Mouse (Mus musculus) ES-CJ7 (cell line): ENCODE data around the gene Ptbp3.
A peak's percentile ranks its signal among the peaks of the same experiment; 100 is the strongest.

Source experiments
- DNase-seq: peaks from one replicate; pipeline ENCODE4 v3.0.0; 2011; ENCODE audit warnings: low read depth, low spot score

Ptbp3 gene

GRCm38 (mm10) chr4:59437990-59438854, 110.9 kb downstream of the Ptbp3 start, which contains the start of gene Susd1:
Susd1 (minus strand) TSS chr4:59438633.
- DNase-seq: peak; percentile 48

DNA sequence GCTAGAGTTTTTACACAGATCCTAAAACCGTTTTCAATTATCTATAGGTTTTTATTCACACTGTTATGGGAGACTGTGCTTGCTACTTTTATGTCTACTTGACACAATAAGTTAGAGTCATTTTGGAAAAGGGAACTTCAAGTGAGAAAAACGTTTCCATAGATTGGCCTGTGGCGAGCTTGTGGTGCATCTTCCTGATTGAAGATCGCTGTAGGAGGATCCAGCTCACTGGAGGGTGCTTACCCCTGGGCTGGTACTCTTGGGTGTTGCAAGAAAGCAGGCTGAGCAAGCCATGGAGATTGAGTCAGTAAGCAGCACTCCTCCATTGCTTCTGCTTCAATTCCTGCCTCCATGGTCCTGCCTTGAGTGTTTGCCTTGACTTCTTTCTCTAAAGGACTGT, 113.2 kb downstream of the Ptbp3 start:
- DNase-seq: no peak

- no peak for DNase-seq
Measured at GRCm38 (mm10) chr4:59434039-59434438, 115.1 kb downstream of the Ptbp3 start.

DNA sequence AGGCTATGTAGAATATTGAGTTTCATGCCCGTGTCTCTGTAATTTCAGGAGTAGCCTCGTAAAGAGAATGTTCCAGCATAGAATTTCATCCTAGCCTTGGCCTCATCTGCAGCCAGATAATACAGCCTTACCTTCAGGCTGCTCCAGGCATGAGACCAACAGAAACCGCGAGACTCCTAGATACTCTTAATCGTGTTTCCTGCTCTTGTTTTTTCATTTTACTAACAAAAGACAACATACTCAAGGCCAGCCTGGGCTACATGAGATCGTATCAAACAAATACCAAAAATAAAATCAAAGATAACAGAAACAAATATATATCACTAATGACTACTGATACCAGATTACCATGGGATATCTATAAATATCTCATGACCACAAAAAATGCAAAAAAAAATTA, 120.0 kb downstream of the Ptbp3 start:
- no peak for DNase-seq

GRCm38 (mm10) chr4:59426429-59426828, 122.7 kb downstream of the Ptbp3 start:
- DNase-seq: no peak

GRCm38 (mm10) chr4:59422808-59423207, 126.4 kb downstream of the Ptbp3 start:
- no peak for DNase-seq

DNA sequence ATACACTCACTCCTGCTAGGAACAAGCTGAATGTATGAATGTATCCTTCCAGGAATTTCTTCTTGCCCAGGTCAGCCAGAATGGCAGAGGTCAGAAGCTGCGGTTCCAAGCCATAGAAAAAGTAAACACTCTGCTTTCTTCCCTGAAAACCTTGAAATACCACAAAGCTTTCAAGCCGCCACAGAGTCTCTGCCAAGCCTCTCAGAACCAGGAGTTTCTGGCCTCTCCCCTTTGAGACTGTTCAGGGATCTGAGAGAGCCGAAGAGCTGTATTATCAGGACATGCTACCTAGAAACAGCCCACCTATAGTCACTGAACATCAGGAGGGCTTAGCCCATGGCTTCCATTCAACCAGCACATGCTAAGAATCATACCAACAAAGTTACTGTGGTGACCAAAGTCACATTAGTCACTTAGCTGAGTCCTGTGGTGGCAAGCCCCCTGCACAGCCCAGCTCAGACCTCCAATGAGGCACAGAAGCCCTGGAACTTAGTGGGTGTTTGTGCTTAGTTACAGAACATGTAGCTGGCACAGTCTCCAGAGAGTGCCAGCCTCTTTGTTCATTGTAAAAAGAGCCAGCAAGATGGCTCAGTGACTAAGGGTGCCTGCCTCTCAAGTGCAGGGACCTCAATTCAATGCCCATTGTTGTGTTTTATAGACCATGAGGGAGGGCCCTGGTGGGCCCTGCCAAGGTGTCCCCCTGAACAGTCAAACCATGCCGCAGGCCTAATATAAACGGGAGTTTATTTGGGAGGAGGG, 127.0 kb downstream of the Ptbp3 start:
- no peak for DNase-seq
